Mouse (Mus musculus): ENCODE data around the gene Epb41. TPM values are rescaled to one million over a fixed set of nuclear protein-coding genes. Genes with fewer than 3 reads are reported as not detected.

Gene Epb41
- polyA plus RNA-seq, 1 experiment = 7.1 TPM

DNA sequence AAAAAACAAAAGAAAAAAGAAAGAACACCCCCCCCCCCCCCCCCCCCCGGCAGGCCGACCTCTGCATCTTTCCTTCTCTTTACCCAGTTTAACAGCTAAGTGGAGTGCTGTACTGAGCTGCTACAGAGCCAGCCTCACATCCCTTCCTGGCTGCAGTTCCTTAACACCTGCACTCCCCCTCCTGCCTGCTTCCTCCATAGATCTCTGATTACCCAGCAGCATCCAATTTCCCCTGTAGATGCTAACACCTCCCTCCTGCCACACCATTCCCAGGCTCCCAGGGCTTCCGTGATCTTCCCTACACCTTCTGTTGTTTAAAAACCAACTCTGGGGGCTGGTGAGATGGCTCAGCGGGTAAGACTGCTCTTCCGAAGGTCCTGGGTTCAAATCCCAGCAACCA, 163.6 kb downstream of the Epb41 start:
- H3K27me3 ChIP-seq (ENCODE audit: control insufficient read depth, insufficient read depth, insufficient read length) = no peaks in the 10 kb centered on the region
- H3K4me3 ChIP-seq (ENCODE audit: insufficient read depth, poor library complexity, severe bottlenecking) = no peak overlapping the region
- no peaks in the 10 kb centered on the region for H3K79me3 ChIP-seq (ENCODE audit: low read depth)
- TF ChIP-seq USF1 (IDR thresholded peaks at IDR 0.05; ENCODE audit: low read depth) (no peak), CTCF (IDR thresholded peaks at IDR 0.05; ENCODE audit: control insufficient read depth, insufficient read depth, insufficient read length) (no peak), MYOD1 (IDR thresholded peaks at IDR 0.05; ENCODE audit: control insufficient read depth, insufficient read length, low read depth) (no peak), CEBPB (IDR thresholded peaks at IDR 0.05; ENCODE audit: low read depth) (no peak), MAX (IDR thresholded peaks at IDR 0.05) (no peak), MYOG (IDR thresholded peaks at IDR 0.05; ENCODE audit: control insufficient read depth, extremely low read depth, insufficient read length) (no peak), FOSL1 (IDR thresholded peaks at IDR 0.05; ENCODE audit: insufficient read depth, low read length, poor library complexity, severe bottlenecking) (no peak)
- H3ac ChIP-seq (ENCODE audit: control insufficient read depth, insufficient read length, low read depth) = no peak overlapping the region
- H3K79me2 ChIP-seq (ENCODE audit: control insufficient read depth, insufficient read depth) = no peaks in the 10 kb centered on the region
- H3K36me3 ChIP-seq (ENCODE audit: control insufficient read depth, insufficient read depth) = no peaks in the 10 kb centered on the region

DNA sequence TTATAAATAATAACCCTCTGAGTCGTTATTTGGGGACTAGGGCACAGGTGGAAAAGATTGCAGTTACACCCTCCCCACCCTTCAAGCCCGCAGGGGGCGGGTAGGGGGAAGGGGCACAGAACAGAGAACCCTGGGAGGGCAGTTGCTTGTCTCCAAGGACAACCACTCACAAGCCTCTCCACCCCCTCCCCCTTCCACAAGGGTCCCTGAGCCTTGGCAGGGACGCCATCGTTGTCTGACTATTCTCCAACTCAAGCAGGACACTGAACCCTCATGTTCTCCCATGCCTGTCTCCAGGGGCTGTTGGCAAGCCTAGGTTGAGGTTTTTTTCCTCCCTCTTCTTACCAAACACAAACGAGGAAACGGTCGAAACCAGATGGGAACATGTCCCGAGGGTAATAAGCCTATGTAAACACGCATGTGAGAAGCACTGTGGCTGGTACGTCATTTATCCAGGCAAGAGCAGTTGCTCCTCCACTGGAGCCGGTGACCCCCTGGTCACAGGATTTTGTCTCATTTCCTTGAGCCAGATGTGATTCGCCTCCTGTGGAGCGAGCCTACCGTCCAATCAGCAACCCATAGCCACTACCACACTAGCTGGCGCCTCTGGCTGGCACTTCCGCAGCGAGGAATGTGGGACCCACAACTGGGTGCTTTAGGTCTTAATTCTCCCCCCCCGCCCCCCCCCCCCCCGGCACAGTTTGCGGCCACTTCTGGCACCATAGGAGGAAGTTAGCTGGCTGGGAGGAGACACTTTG, 164.7 kb downstream of the Epb41 start:
- Histone ChIP-seq H3K79me3 (ENCODE audit: low read depth) (no peaks in the 10 kb centered on the region), H3K36me3 (ENCODE audit: control insufficient read depth, insufficient read depth) (peaks cover 2% of the 10 kb centered on the region), H3K4me3 (ENCODE audit: insufficient read depth, poor library complexity, severe bottlenecking) (no peak overlapping the region), H3K79me2 (ENCODE audit: control insufficient read depth, insufficient read depth) (no peaks in the 10 kb centered on the region), H3K27me3 (ENCODE audit: control insufficient read depth, insufficient read depth, insufficient read length) (no peaks in the 10 kb centered on the region), H3ac (ENCODE audit: control insufficient read depth, insufficient read length, low read depth) (no peak overlapping the region)
- no peak for TF ChIP-seq MYOD1 (IDR thresholded peaks at IDR 0.05; ENCODE audit: control insufficient read depth, insufficient read length, low read depth)
- TF ChIP-seq MYOG (IDR thresholded peaks at IDR 0.05; ENCODE audit: control insufficient read depth, extremely low read depth, insufficient read length) = no peak
- no peak for TF ChIP-seq MAX (IDR thresholded peaks at IDR 0.05)
- no peak for TF ChIP-seq USF1 (IDR thresholded peaks at IDR 0.05; ENCODE audit: low read depth)
- no peak for TF ChIP-seq CEBPB (IDR thresholded peaks at IDR 0.05; ENCODE audit: low read depth)
- TF ChIP-seq CTCF (IDR thresholded peaks at IDR 0.05; ENCODE audit: control insufficient read depth, insufficient read depth, insufficient read length) = no peak
- no peak for TF ChIP-seq FOSL1 (IDR thresholded peaks at IDR 0.05; ENCODE audit: insufficient read depth, low read length, poor library complexity, severe bottlenecking)

DNA sequence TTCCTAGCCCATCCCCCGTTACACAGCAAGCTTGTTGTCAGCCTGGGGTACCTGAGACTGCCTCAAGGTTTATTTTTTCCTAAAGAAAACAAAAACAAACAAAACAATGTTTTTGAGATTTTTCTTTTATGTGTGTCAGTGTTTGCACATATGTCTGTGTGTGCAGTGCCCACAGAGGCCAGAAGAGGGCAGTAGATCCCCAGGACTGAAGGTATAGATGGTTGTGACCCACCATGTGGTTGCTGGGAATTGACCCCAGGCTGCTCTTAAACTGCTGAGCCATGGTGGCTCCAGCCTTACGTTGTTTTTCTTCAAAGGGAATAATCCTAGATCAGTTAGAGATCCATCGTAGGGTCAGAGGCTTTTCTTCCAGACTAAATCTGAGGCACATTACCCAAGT, 167.2 kb downstream of the Epb41 start:
- Histone ChIP-seq H3K79me3 (ENCODE audit: low read depth) (no peaks in the 10 kb centered on the region), H3K27me3 (ENCODE audit: control insufficient read depth, insufficient read depth, insufficient read length) (no peaks in the 10 kb centered on the region), H3K4me3 (ENCODE audit: insufficient read depth, poor library complexity, severe bottlenecking) (no peak overlapping the region), H3K79me2 (ENCODE audit: control insufficient read depth, insufficient read depth) (no peaks in the 10 kb centered on the region), H3K36me3 (ENCODE audit: control insufficient read depth, insufficient read depth) (peaks cover 14% of the 10 kb centered on the region), H3ac (ENCODE audit: control insufficient read depth, insufficient read length, low read depth) (no peak overlapping the region)
- TF ChIP-seq USF1 (IDR thresholded peaks at IDR 0.05; ENCODE audit: low read depth) (no peak), MAX (IDR thresholded peaks at IDR 0.05) (no peak), CTCF (IDR thresholded peaks at IDR 0.05; ENCODE audit: control insufficient read depth, insufficient read depth, insufficient read length) (no peak), MYOG (IDR thresholded peaks at IDR 0.05; ENCODE audit: control insufficient read depth, extremely low read depth, insufficient read length) (no peak), FOSL1 (IDR thresholded peaks at IDR 0.05; ENCODE audit: insufficient read depth, low read length, poor library complexity, severe bottlenecking) (no peak), CEBPB (IDR thresholded peaks at IDR 0.05; ENCODE audit: low read depth) (no peak), MYOD1 (IDR thresholded peaks at IDR 0.05; ENCODE audit: control insufficient read depth, insufficient read length, low read depth) (no peak)

DNA sequence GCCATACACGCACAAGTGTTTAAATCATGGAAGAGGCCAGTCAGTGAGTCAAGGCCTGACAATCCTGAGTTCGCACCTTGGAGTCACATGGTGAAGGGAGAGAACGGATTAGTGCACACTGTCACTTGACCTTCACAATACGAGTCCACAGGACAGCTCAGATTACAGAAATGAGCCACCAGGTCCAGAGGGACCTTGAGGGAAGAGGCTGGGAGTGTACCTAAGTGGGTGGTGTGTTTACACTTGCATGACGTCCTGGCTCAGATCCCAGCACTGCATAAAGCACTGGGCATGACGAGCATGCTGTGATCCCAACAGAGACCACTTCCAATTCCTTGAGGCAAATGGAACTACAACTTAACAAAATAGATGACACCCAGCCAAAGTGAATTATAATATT, 168.7 kb downstream of the Epb41 start:
- no peaks in the 10 kb centered on the region for H3K79me3 ChIP-seq (ENCODE audit: low read depth)
- no peak overlapping the region for H3K4me3 ChIP-seq (ENCODE audit: insufficient read depth, poor library complexity, severe bottlenecking)
- H3K79me2 ChIP-seq (ENCODE audit: control insufficient read depth, insufficient read depth) = no peaks in the 10 kb centered on the region
- no peak for TF ChIP-seq CEBPB (IDR thresholded peaks at IDR 0.05; ENCODE audit: low read depth)
- peak; percentile 11 for TF ChIP-seq MAX (IDR thresholded peaks at IDR 0.05)
- no peak for TF ChIP-seq MYOD1 (IDR thresholded peaks at IDR 0.05; ENCODE audit: control insufficient read depth, insufficient read length, low read depth)
- no peaks in the 10 kb centered on the region for H3K27me3 ChIP-seq (ENCODE audit: control insufficient read depth, insufficient read depth, insufficient read length)
- peaks cover 26% of the 10 kb centered on the region for H3K36me3 ChIP-seq (ENCODE audit: control insufficient read depth, insufficient read depth)
- no peak overlapping the region for H3ac ChIP-seq (ENCODE audit: control insufficient read depth, insufficient read length, low read depth)

DNA sequence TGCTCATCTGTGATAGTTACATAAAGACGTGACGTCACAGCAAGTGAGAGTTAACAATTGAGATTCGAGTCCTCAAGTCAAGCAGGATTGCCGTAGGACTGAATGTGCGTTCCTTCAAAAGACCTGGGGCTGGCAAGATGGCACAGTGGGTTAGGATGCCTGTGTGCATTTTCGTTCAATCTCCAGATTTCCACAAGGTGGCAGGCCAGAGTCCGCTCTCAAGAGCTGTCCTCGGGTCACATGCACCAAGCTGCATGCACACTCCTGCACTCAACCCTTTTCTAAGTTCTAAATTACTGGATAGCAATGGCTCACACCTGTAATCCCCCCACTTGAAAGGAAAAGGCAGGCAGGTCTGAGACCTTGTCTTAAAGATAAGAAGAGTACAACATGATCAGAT, 170.6 kb downstream of the Epb41 start:
- H3K27me3 ChIP-seq (ENCODE audit: control insufficient read depth, insufficient read depth, insufficient read length) = no peaks in the 10 kb centered on the region
- TF ChIP-seq MYOD1 (IDR thresholded peaks at IDR 0.05; ENCODE audit: control insufficient read depth, insufficient read length, low read depth) = no peak
- TF ChIP-seq CEBPB (IDR thresholded peaks at IDR 0.05; ENCODE audit: low read depth) = no peak
- no peak for TF ChIP-seq FOSL1 (IDR thresholded peaks at IDR 0.05; ENCODE audit: insufficient read depth, low read length, poor library complexity, severe bottlenecking)
- no peak for TF ChIP-seq USF1 (IDR thresholded peaks at IDR 0.05; ENCODE audit: low read depth)
- no peak for TF ChIP-seq MYOG (IDR thresholded peaks at IDR 0.05; ENCODE audit: control insufficient read depth, extremely low read depth, insufficient read length)
- TF ChIP-seq CTCF (IDR thresholded peaks at IDR 0.05; ENCODE audit: control insufficient read depth, insufficient read depth, insufficient read length) = no peak
- TF ChIP-seq MAX (IDR thresholded peaks at IDR 0.05) = no peak
- peaks cover 44% of the 10 kb centered on the region for H3K36me3 ChIP-seq (ENCODE audit: control insufficient read depth, insufficient read depth)
- H3K4me3 ChIP-seq (ENCODE audit: insufficient read depth, poor library complexity, severe bottlenecking) = no peak overlapping the region
- no peaks in the 10 kb centered on the region for H3K79me2 ChIP-seq (ENCODE audit: control insufficient read depth, insufficient read depth)
- no peaks in the 10 kb centered on the region for H3K79me3 ChIP-seq (ENCODE audit: low read depth)
- no peak overlapping the region for H3ac ChIP-seq (ENCODE audit: control insufficient read depth, insufficient read length, low read depth)

DNA sequence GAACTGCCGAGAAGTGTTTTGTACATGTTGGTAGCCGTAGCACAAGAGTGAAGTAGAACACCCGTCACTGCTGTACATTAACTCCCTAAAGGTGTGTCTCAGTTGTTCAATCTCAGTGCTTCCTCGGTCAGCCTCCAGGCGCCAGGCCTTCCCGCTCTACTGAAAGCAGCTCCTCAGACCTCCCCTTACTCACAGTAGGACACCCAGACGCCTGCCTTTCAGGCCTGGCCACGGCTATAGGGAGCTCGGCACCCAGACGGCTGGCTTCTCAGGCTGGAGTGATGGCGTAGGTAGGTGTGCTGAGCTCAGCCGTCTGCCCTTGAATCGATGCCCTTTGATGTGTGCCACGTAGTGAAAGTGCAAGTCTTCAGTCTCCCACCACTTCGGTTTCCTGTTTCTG, 174.0 kb downstream of the Epb41 start:
- no peaks in the 10 kb centered on the region for H3K79me3 ChIP-seq (ENCODE audit: low read depth)
- H3K4me3 ChIP-seq (ENCODE audit: insufficient read depth, poor library complexity, severe bottlenecking) = no peak overlapping the region
- H3K36me3 ChIP-seq (ENCODE audit: control insufficient read depth, insufficient read depth) = peaks cover 68% of the 10 kb centered on the region
- H3K79me2 ChIP-seq (ENCODE audit: control insufficient read depth, insufficient read depth) = no peaks in the 10 kb centered on the region
- no peaks in the 10 kb centered on the region for H3K27me3 ChIP-seq (ENCODE audit: control insufficient read depth, insufficient read depth, insufficient read length)
- no peak overlapping the region for H3ac ChIP-seq (ENCODE audit: control insufficient read depth, insufficient read length, low read depth)
- TF ChIP-seq USF1 (IDR thresholded peaks at IDR 0.05; ENCODE audit: low read depth) = no peak
- no peak for TF ChIP-seq FOSL1 (IDR thresholded peaks at IDR 0.05; ENCODE audit: insufficient read depth, low read length, poor library complexity, severe bottlenecking)
- no peak for TF ChIP-seq CEBPB (IDR thresholded peaks at IDR 0.05; ENCODE audit: low read depth)
- TF ChIP-seq CTCF (IDR thresholded peaks at IDR 0.05; ENCODE audit: control insufficient read depth, insufficient read depth, insufficient read length) = no peak
- no peak for TF ChIP-seq MAX (IDR thresholded peaks at IDR 0.05)
- no peak for TF ChIP-seq MYOD1 (IDR thresholded peaks at IDR 0.05; ENCODE audit: control insufficient read depth, insufficient read length, low read depth)
- no peak for TF ChIP-seq MYOG (IDR thresholded peaks at IDR 0.05; ENCODE audit: control insufficient read depth, extremely low read depth, insufficient read length)

All from C2C12 (cell line).